Comparison of ENCODE assay signal across 22 mouse cellular contexts in genomic region chr7:75584100-75584499, GRCm38 (mm10).
DNase-seq lines count a peak whose midpoint lies in the region; ATAC-seq and TF ChIP-seq lines count a peak whose summit lies in the region.
"Had no signal": no experiment of that assay in that cellular context is flagged by ENCODE, and none has a peak within 500 bp of the region (broad histone marks: within the 10 kb centered on the region; RNA-seq: fewer than 3 reads in every experiment).

No protein-coding gene starts in this region.

- H3K4me3 ChIP-seq in heart, embryonic 16.5 days (ENCODE audit: low read length) = no peak overlapping the region
- no peak overlapping the region for H3K4me3 ChIP-seq in lung, postnatal 0 days (ENCODE audit: low read depth, low read length)
- no peak overlapping the region for H3K4me3 ChIP-seq in hindbrain, embryonic 10.5 days
- H3K4me3 ChIP-seq: embryonic facial prominence, embryonic 10.5 days; forebrain, embryonic 13.5 days; hindbrain, embryonic 12.5 days; limb, embryonic 12.5 days; neural tube, embryonic 13.5 days had no signal

- H3K4me1 ChIP-seq in heart, embryonic 16.5 days (ENCODE audit: control insufficient read depth, insufficient read depth, low read length) = peaks cover 42% of the 10 kb centered on the region
- H3K4me1 ChIP-seq in lung, postnatal 0 days (ENCODE audit: insufficient read depth, low read depth, low read length) = peaks cover 14% of the 10 kb centered on the region; the same call in 1 of the 2 replicates
- H3K4me1 ChIP-seq in hindbrain, embryonic 10.5 days (replicated peaks) = 0 out of 2 replicates have a peak, but pooled peaks cover 3% of the 10 kb centered on the region
- H3K4me1 ChIP-seq: forebrain, embryonic 13.5 days; hindbrain, embryonic 12.5 days; neural tube, embryonic 13.5 days had no signal

- TF ChIP-seq CTCF in lung, postnatal 0 days (IDR thresholded peaks at IDR 0.05) = no peak

- intact Hi-C loops in heart, postnatal 36 days (cut with DNase I) = no loop called here

- no peaks in the 10 kb centered on the region for H3K27me3 ChIP-seq in heart, embryonic 16.5 days (ENCODE audit: control insufficient read depth, insufficient read depth, low read length)
- H3K27me3 ChIP-seq in lung, postnatal 0 days (replicated peaks; ENCODE audit: insufficient read depth, low read length) = no peaks in the 10 kb centered on the region
- H3K27me3 ChIP-seq in hindbrain, embryonic 10.5 days (ENCODE audit: insufficient read depth, poor library complexity, severe bottlenecking) = no peaks in the 10 kb centered on the region
- H3K27me3 ChIP-seq: CH12.LX; forebrain, embryonic 13.5 days; hindbrain, embryonic 12.5 days; limb, embryonic 12.5 days; neural tube, embryonic 13.5 days had no signal

- no peak for DNase-seq in heart, postnatal 36 days
- peak; percentile 75 for DNase-seq in lung, postnatal 0 days (ENCODE audit: low spot score)
- DNase-seq in lung, adult 18-20 months = no peak
- peak; percentile 60 for DNase-seq in MEL-GATA-1-ER (ENCODE audit: extremely low read depth, low read depth)
- no peak for DNase-seq in spleen, postnatal 10 days (ENCODE audit: low spot score in 2 of 2)
- DNase-seq in hindbrain, embryonic 10.5 days (ENCODE audit: low spot score) = no peak
- DNase-seq: adrenal gland, postnatal 10 days; cerebellum, adult 11 months; cerebellum, postnatal 36 days; gastrocnemius, postnatal 25 days; kidney, postnatal 4 days; right cerebral cortex, postnatal 25 days had no signal

- H3K36me3 ChIP-seq in heart, embryonic 16.5 days (ENCODE audit: control insufficient read depth, insufficient read depth) = peaks cover 12% of the 10 kb centered on the region
- no peaks in the 10 kb centered on the region for H3K36me3 ChIP-seq in lung, postnatal 0 days (ENCODE audit: insufficient read depth, low read length)
- peaks cover 45% of the 10 kb centered on the region for H3K36me3 ChIP-seq in hindbrain, embryonic 10.5 days

- ATAC-seq in heart, embryonic 16.5 days (replicated peaks; ENCODE audit: extremely low read depth, insufficient read depth, low FRiP score) = no peak
- ATAC-seq in lung, postnatal 0 days = peak; percentile 57
- ATAC-seq: forebrain, embryonic 13.5 days; inflammation-experienced regulatory T-cells, adult 6 months had no signal

- peak; percentile 90 for TF ChIP-seq EP300 in lung, postnatal 0 days (IDR thresholded peaks at IDR 0.05)

- no peaks in the 10 kb centered on the region for H3K9me3 ChIP-seq in heart, embryonic 16.5 days (replicated peaks; ENCODE audit: control insufficient read depth, low read length)
- H3K9me3 ChIP-seq in lung, postnatal 0 days (ENCODE audit: low read length) = no peaks in the 10 kb centered on the region
- H3K9me3 ChIP-seq in hindbrain, embryonic 10.5 days = no peaks in the 10 kb centered on the region
- H3K9me3 ChIP-seq: embryonic facial prominence, embryonic 10.5 days; forebrain, embryonic 13.5 days; hindbrain, embryonic 12.5 days; limb, embryonic 12.5 days; neural tube, embryonic 13.5 days had no signal

- peak overlapping the region; percentile 53 for H3K27ac ChIP-seq in heart, embryonic 16.5 days (ENCODE audit: low read length)
- H3K27ac ChIP-seq in lung, postnatal 0 days (ENCODE audit: low read length) = 0 out of 2 replicates have a peak overlapping the region, but pooled peaks have one; percentile 81
- no peak overlapping the region for H3K27ac ChIP-seq in hindbrain, embryonic 10.5 days
- H3K27ac ChIP-seq: embryonic facial prominence, embryonic 10.5 days; forebrain, embryonic 13.5 days; hindbrain, embryonic 12.5 days; limb, embryonic 12.5 days; macrophage; neural tube, embryonic 13.5 days had no signal

- H3K9ac ChIP-seq in heart, embryonic 16.5 days (ENCODE audit: low read length) = no peak overlapping the region
- H3K9ac ChIP-seq in lung, postnatal 0 days (replicated peaks; ENCODE audit: low read depth) = no peak overlapping the region
- H3K9ac ChIP-seq: forebrain, embryonic 13.5 days; hindbrain, embryonic 12.5 days; limb, embryonic 12.5 days; neural tube, embryonic 13.5 days had no signal

- H3K4me2 ChIP-seq in heart, embryonic 16.5 days (ENCODE audit: low read depth, low read length) = no peak overlapping the region
- no peak overlapping the region for H3K4me2 ChIP-seq in lung, postnatal 0 days (replicated peaks; ENCODE audit: low read depth, low read length)
- H3K4me2 ChIP-seq: forebrain, embryonic 13.5 days; hindbrain, embryonic 12.5 days; limb, embryonic 12.5 days; midbrain, embryonic 11.5 days; neural tube, embryonic 13.5 days had no signal

- 18% methylated on average over 2 of the region's 2 CpGs for WGBS in heart, embryonic 16.5 days
- WGBS in lung, postnatal 0 days = 25% methylated on average over 2 of the region's 2 CpGs
- 85% methylated on average over 2 of the region's 2 CpGs for WGBS in hindbrain, embryonic 10.5 days

Comparison
In these comparisons a context has a peak if more than half of its experiments do, and no peak if none do; other contexts are left out.
1. DNase-seq: peak in lung, postnatal 0 days (single experiment) and MEL-GATA-1-ER (single experiment); none in heart, postnatal 36 days (0 of 2), lung, adult 18-20 months (0 of 2), spleen, postnatal 10 days (0 of 2) and hindbrain, embryonic 10.5 days (single experiment).